Mouse (Mus musculus) gastrocnemius, postnatal 14 days (tissue): ENCODE measurements around the gene Zfp239. TPM values are rescaled to one million over a fixed set of nuclear protein-coding genes. Genes with fewer than 3 reads are reported as not detected.
A peak's percentile ranks its signal among the peaks of the same experiment; 100 is the strongest.

Experiments
- DNase-seq: peaks from one replicate; pipeline ENCODE4 v3.0.0; 2021; ENCODE audit warnings: mixed read lengths
- intact Hi-C: fragments of 180-260 bp; cut with DNase I; formaldehyde crosslinking; loops from one replicate; pipeline ENCODE4 v1.15.1; 2025; ENCODE audit warnings: low total_unique reads
- total RNA-seq, 2 experiments: library from RNA; stranded (reverse); gene quantifications; 2 replicates each; pipeline ENCODE4 v1.2.3; 2021

Zfp239 gene
- total RNA-seq, 2 experiments from 2014 or later = 0.40 to 0.51 TPM

GRCm38 (mm10) chr6:117874621-117875281 lies 12.9 kb downstream of the Zfp239 start:
- no peak for DNase-seq
- intact Hi-C loops = no loop called here

DNA sequence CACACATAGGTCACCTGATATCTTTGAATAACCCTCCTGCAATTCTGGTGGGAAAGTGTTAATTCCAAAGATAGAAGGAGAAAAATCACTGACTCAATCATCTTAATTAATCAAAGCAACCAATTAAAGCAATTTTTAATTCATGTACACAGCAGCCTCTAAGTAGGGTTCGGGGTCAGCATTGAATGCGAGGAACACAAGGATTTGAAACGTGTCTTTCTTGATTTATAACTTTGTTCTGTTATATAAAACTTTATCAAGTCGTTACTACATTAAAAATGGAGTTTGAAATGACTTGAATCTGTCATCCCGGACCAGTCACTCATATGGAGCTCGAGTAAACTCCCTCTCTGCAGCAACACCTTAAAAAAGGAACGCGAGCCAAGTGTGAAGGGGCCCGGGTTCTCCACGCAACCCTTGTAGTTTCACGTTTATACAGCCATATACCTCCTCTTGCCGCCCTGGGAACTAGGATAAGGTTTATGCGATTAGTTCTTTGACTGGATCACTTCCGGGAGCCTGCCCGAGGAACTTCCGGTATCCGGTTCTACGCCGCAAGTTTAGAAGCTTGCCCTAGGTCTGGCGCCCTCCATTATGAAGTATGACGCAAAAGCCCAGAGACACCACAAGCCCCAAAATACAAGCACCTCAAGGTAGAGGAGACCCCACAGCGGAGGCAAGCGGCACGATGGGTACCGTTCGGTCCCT lies 17.0 kb downstream of the Zfp239 start:
- intact Hi-C loops = no loop called here
- DNase-seq = peak; percentile 85

- intact Hi-C loops = no loop called here
- DNase-seq = peak; percentile 99
These were observed 17.7 kb downstream of the Zfp239 start for GRCm38 (mm10) chr6:117879408-117880115.

- intact Hi-C loops = no loop called here
- no peak for DNase-seq
These were observed 18.5 kb downstream of the Zfp239 start for GRCm38 (mm10) chr6:117880394-117880838.

GRCm38 (mm10) chr6:117881229-117881628 lies 19.3 kb downstream of the Zfp239 start:
- intact Hi-C loops = no loop called here

GRCm38 (mm10) chr6:117881997-117882396 lies 20.1 kb downstream of the Zfp239 start:
- intact Hi-C loops = no loop called here
- DNase-seq = no peak

More at GRCm38 (mm10) chr6:117881229-117881628, 19.3 kb downstream of the Zfp239 start:
- no peak for DNase-seq

- DNase-seq = no peak
- intact Hi-C loops = no loop called here
These were observed 24.0 kb downstream of the Zfp239 start for GRCm38 (mm10) chr6:117885943-117886342.

DNA sequence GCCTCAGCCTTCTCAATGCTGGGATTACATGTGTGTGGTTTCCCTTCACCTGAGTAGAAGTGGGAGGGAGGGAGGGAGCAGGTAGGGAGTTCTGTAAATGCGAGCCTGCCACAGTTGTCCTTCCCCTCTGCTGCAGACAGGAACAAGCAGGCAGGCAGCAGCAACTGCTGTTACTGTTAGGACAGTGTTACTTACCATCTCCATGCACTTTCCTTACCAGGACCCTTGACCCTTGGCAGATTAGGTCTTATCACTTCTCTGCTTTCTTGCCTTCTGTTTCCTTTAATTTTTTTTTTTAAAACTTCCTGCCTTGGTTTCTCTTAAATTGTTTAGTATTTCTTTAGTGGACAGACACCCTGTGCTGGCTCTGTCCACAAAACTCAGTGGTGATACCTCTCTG lies 26.1 kb downstream of the Zfp239 start:
- intact Hi-C loops = no loop called here
- DNase-seq = no peak

- intact Hi-C loops = no loop called here
- no peak for DNase-seq
These were observed 26.8 kb downstream of the Zfp239 start for GRCm38 (mm10) chr6:117888642-117889096.

DNA sequence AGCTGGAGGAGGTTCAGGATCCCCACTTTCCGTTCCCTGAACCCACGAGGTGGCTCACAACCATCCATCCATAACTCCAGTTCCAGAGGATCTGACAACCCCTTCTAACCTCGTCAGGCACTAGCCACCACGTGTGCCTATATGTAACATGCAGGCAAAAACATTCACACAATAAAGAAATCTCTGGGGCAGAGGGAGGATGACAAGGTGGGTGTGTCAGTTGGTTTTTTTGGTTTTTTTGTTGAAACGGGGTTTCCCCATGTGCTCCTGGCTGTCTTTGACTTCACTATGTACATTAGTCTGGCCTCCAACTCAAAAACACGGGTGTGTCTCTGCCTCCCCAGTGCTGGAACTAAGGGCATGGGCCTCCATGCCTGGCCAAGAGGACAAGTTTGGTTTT lies 28.4 kb downstream of the Zfp239 start:
- intact Hi-C loops = no loop called here
- DNase-seq = no peak

- DNase-seq = no peak
- intact Hi-C loops = no loop called here
These were observed 29.7 kb downstream of the Zfp239 start for GRCm38 (mm10) chr6:117891369-117892160.

DNA sequence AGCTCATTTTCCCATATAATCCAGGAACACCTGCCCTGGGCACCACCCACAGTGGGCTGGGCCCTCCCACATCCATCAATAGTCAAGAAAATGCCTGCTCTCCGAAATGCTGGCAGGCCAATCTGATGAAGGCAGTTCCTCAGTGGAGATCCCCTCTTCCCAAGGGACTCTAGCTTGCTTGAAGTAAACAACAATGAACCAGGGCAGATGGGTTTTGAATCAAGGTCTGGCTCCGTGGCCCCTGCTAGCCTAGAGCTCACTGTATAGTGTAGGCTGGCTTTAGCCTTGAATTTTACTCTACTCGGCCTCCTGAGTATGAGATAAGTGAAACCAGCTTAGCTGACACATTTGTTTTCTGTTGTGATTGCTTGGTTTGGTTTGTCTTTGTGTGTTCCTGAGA lies 30.5 kb downstream of the Zfp239 start:
- intact Hi-C loops = no loop called here
- no peak for DNase-seq

GRCm38 (mm10) chr6:117893435-117893834 lies 31.5 kb downstream of the Zfp239 start:
- intact Hi-C loops = no loop called here
- DNase-seq = no peak

DNA sequence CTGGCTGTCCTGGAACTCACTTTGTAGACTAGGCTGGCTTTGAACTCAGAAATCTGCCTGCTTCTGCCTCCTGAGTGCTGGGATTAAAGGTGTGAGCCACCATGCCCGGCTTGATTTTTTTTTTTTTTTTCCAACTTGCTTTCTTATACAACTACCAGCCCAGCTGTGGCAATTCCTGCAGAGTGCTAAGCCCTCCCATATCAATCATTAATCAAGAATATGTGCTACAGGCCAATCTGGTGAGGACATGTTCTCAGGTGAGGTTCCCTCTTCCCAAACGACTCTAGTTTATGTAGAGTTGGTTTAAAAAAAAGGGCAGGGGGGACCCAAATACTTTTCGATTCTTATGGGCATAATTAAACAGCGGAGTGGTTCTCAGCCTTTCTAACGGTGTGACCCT lies 35.9 kb downstream of the Zfp239 start:
- no peak for DNase-seq
- intact Hi-C loops = no loop called here

DNA sequence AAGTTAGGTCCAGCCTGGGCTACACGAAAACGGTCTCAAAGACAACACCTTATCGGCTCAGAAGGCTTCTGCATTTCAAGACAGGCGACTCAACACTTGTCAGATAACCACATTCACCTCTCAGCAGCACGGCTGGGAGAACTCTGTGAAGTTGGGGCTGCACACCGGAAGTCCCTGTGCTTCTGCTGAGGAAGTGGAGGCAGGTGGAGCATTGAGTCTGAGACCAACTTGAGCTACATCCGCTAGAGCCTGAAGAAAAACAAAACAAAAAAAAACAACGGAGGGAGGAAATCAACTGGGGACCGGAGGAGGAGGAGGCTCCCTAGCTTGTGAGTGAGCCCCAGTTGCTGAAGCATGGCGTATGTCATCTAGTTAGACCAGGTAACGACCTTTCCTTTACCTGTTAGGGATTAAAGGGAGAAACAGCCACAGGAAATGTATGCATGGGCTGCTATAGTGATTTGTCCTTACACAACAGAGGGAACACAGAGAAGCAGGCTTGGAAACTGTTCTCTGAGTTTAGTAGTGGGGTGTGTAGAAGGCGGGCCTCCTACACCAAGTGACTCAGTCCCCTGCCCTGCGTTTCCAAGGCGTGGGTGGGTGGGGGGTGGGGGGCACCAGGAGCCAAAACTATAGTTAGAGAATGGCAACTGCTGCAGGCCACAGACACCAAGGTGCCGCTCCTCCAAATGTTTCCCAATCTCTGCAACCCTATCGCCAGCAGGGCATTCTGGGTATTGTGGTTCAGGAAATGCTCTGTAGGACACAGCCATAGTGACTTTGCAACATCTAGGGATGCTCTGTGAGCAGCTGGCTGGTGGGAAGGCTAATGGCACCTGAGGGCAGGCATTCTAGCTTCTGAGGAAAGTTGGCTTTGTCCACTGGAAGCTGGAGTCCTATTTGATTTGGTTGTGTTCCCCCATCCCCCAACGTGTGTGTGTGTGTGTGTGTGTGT lies 38.5 kb downstream of the Zfp239 start, which contains the start of gene Hnrnpf:
Hnrnpf (plus strand) TSS at position 199 of the 955 bp plus-strand sequence.
- intact Hi-C loops = no loop called here
- DNase-seq = no peak

GRCm38 (mm10) chr6:117901510-117902402 lies 39.9 kb downstream of the Zfp239 start:
- intact Hi-C loops = no loop called here
- no peak for DNase-seq

GRCm38 (mm10) chr6:117902556-117902955 lies 40.7 kb downstream of the Zfp239 start:
- intact Hi-C loops = no loop called here
- DNase-seq = no peak

GRCm38 (mm10) chr6:117903836-117904235 lies 41.9 kb downstream of the Zfp239 start:
- DNase-seq = no peak
- intact Hi-C loops = no loop called here
